Mouse (Mus musculus) forebrain, embryonic 11.5 days (tissue): ENCODE data around the gene Tat. TPM values are rescaled to one million over a fixed set of nuclear protein-coding genes. Genes with fewer than 3 reads are reported as not detected.

Experiments
- ATAC-seq: fragments of 200-750 bp; cut with Nextera tagmentation; replicated peaks from 2 replicates; pipeline ENCODE4 v1.8.0; 2017; ENCODE audit warnings: moderate TSS enrichment; ENCODE audit not compliant: low FRiP score
- DNase-seq: peaks from one replicate; pipeline ENCODE4 v3.0.0-alpha.2; 2017; ENCODE audit warnings: low spot score
- H3K27ac ChIP-seq: fragments of 300-500 bp; sonication (generic); 2 replicates; pipeline ENCODE4 v1.5.1; 2014; ENCODE audit warnings: low read depth, low read length
- H3K27me3 ChIP-seq: fragments of 300-500 bp; sonication (generic); 2 replicates; pipeline ENCODE4 v1.6.1; 2014; ENCODE audit warnings: mild to moderate bottlenecking, low read length, mixed read lengths; ENCODE audit not compliant: control insufficient read depth, insufficient read depth
- H3K36me3 ChIP-seq: fragments of 300-500 bp; sonication (generic); 2 replicates; pipeline ENCODE4 v1.6.1; 2014; ENCODE audit warnings: mild to moderate bottlenecking, low read length, moderate library complexity, mixed read lengths; ENCODE audit not compliant: control insufficient read depth, insufficient read depth
- H3K4me1 ChIP-seq: fragments of 300-500 bp; sonication (generic); replicated peaks from 2 replicates; pipeline ENCODE4 v1.6.1; 2014; ENCODE audit warnings: low read length, mixed read lengths; ENCODE audit not compliant: control insufficient read depth, insufficient read depth
- H3K4me2 ChIP-seq: fragments of 300-500 bp; sonication (generic); 2 replicates; pipeline ENCODE4 v1.6.1; 2014; ENCODE audit warnings: low read depth, mild to moderate bottlenecking, low read length, moderate library complexity, mixed read lengths; ENCODE audit not compliant: severe bottlenecking
- H3K4me3 ChIP-seq: fragments of 300-500 bp; sonication (generic); 2 replicates; pipeline ENCODE4 v1.5.1; 2014; ENCODE audit warnings: low read depth, low read length
- H3K9ac ChIP-seq: fragments of 300-500 bp; sonication (generic); 2 replicates; pipeline ENCODE4 v1.6.1; 2014; ENCODE audit warnings: low read length
- H3K9me3 ChIP-seq: fragments of 300-500 bp; sonication (generic); 2 replicates; pipeline ENCODE4 v1.6.1; 2016; ENCODE audit warnings: low read length, mixed read lengths; ENCODE audit not compliant: control insufficient read depth
- WGBS: fragments of 180-500 bp; shearing (Covaris S2); extraction: QIAGEN DNeasy Blood & Tissue Kit; methylation state at CpG from one replicate; pipeline ENCODE4 v1.1.7; 2014; 5-methylcytosine and 5-hydroxymethylcytosine counted together
- polyA plus RNA-seq: library from polyadenylated mRNA; unstranded; fragments of >200 nt; fragmentation: Nextera tagmentation; extraction: Ambion mirVana; gene quantifications from 2 replicates; pipeline ENCODE4 v1.2.1, GENCODE M21; 2014

The Tat gene
- polyA plus RNA-seq, 1 experiment from 2014 or later: not detected

DNA sequence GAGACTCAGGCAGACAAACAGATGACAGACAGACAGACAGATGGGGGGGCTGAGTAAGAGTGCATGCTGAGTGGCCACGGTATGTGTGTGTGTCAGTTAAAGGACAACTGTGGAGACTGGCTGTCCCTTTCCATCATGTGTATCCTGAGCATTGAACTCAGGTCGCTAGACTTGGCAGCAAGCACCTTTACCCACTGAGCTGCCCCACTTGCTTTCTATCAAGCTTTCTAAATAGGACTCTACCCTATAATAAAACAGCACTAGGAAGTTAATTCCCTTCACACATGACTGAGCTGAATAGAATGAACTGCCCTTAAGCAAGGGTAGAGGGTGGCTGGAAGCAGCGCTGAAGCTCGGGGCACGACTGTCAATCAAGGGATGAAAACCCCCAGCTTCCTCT is 1.9 kb downstream of the Tat start:
- Histone ChIP-seq H3K4me2 (no peak overlapping the region), H3K4me3 (no peak overlapping the region), H3K9ac (no peak overlapping the region), H3K27me3 (no peaks in the 10 kb centered on the region), H3K9me3 (no peaks in the 10 kb centered on the region), H3K4me1 (no peaks in the 10 kb centered on the region), H3K27ac (no peak overlapping the region), H3K36me3 (no peaks in the 10 kb centered on the region)
- DNase-seq (no peak), ATAC-seq (no peak)
- 75% methylated on average over 5 of the region's 5 CpGs for WGBS

DNA sequence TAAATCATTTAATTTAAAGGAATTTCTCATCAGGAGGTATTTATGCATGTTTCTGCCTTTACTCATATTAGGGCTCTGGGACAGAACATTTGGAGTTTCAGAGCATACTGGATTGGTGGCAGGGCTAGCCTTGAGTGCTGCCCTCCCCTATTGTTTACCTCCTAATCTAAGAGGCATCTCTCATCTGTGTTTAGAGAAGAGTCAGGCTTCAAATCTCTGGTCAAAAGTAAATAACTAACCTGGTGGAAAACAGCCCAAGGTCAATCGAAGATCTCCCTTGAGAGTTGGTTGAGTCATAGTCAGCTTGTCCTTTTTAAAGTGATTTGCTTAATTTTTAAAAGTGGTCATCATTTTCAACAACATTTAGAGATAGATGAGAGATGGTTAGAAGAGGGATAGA is 2.7 kb downstream of the Tat start:
- 82% methylated on average over 1 of the region's 1 CpGs for WGBS
- DNase-seq: no peak
- no peaks in the 10 kb centered on the region for H3K27me3 ChIP-seq
- H3K27ac ChIP-seq: no peak overlapping the region
- H3K4me1 ChIP-seq: no peaks in the 10 kb centered on the region
- H3K36me3 ChIP-seq: no peaks in the 10 kb centered on the region
- H3K4me2 ChIP-seq: no peak overlapping the region
- no peak overlapping the region for H3K9ac ChIP-seq
- H3K4me3 ChIP-seq: no peak overlapping the region
- ATAC-seq: no peak
- no peaks in the 10 kb centered on the region for H3K9me3 ChIP-seq

DNA sequence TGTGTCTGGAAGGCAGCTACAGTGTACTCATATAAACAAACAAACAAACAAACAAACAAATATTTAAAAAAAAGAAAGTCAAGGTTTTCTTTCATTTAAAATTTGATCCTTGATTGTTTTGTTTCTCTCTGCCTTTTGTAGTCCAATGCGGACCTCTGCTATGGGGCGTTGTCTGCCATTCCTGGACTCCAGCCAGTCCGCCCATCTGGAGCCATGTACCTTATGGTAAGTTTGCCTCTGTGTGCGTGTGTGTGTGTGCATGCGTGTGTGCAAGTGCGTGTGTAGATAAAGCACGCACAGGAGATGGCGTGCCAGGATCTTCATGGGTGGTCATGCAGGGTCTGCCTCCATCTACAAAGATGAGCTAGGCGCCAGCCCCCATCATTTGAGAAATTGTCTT is 7.1 kb downstream of the Tat start:
- Histone ChIP-seq H3K27ac (no peak overlapping the region), H3K9me3 (no peaks in the 10 kb centered on the region), H3K4me3 (no peak overlapping the region), H3K36me3 (no peaks in the 10 kb centered on the region), H3K27me3 (no peaks in the 10 kb centered on the region), H3K9ac (no peak overlapping the region), H3K4me2 (no peak overlapping the region), H3K4me1 (no peaks in the 10 kb centered on the region)
- DNase-seq (no peak), ATAC-seq (no peak)
- 94% methylated on average over 9 of the region's 9 CpGs for WGBS

DNA sequence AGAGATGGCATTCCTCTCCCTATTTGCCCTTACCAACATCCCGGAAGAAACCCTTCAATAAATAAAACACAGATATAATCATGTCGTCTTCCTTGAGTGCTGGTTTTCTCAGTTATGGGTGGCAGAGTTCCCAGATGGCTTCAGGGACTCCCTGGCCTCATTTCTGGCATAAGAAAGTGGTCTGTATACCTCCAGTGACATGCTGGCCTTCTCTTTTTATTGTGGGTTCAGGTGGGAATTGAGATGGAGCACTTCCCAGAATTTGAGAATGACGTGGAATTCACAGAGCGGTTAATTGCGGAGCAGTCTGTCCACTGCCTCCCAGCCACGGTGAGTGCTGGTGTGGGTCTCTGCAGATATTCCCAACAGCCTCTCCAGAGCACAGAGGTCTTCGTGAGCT is 7.8 kb downstream of the Tat start:
- WGBS: 84% methylated on average over 7 of the region's 7 CpGs
- DNase-seq (no peak), ATAC-seq (no peak)

DNA sequence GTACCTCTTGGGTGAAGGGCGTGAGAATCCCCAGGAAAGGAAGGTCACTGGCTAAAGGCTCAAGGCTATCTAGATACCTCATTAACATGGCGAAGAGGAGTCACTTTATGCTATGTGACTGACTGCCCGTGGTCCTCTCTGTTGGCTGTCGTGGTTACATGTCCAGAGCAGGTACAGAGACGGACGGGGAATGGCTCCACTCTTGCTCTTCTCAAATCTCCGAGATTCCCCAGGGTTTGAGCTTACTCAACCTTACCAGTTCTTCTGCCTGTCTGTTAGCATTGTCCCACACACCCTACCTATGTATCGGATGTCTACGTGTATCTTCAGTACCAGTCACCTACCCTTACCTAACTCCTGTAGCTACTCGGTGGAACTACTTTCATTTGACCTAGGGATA is 9.7 kb downstream of the Tat start:
- no peak overlapping the region for H3K4me3 ChIP-seq
- DNase-seq: no peak
- no peak overlapping the region for H3K4me2 ChIP-seq
- no peaks in the 10 kb centered on the region for H3K27me3 ChIP-seq
- 88% methylated on average over 10 of the region's 10 CpGs for WGBS
- no peaks in the 10 kb centered on the region for H3K9me3 ChIP-seq
- no peak for ATAC-seq
- H3K36me3 ChIP-seq: no peaks in the 10 kb centered on the region
- H3K27ac ChIP-seq: no peak overlapping the region
- no peaks in the 10 kb centered on the region for H3K4me1 ChIP-seq
- H3K9ac ChIP-seq: no peak overlapping the region

More for the DNA sequence above, 7.8 kb downstream of the Tat start:
- no peak overlapping the region for H3K4me2 ChIP-seq
- H3K4me3 ChIP-seq: no peak overlapping the region
- H3K4me1 ChIP-seq: no peaks in the 10 kb centered on the region
- H3K36me3 ChIP-seq: no peaks in the 10 kb centered on the region
- no peaks in the 10 kb centered on the region for H3K27me3 ChIP-seq
- H3K9me3 ChIP-seq: no peaks in the 10 kb centered on the region
- H3K27ac ChIP-seq: no peak overlapping the region
- no peak overlapping the region for H3K9ac ChIP-seq

DNA sequence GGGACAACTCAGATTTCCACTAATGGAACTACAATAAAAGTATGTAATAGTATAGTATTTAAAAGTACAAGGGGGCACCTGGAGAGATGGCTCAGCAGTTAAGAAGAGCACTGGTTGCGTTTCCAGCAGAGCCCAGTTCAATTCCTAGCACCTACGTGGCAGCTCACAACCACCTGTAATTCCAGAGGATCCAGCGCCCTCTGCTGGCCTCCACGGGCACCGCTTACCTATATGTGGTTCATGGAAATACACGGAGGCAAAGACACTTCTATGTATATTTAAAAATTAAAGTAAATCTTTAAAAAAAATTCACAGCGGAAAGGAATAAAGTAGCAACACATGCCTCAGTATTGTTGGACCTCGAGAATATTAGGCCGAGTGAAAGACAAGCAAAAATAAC is 12.7 kb downstream of the Tat start:
- no peak for ATAC-seq
- H3K4me1 ChIP-seq: no peaks in the 10 kb centered on the region
- H3K4me2 ChIP-seq: no peak overlapping the region
- H3K36me3 ChIP-seq: no peaks in the 10 kb centered on the region
- DNase-seq: peak; percentile 65
- no peaks in the 10 kb centered on the region for H3K27me3 ChIP-seq
- H3K27ac ChIP-seq: no peak overlapping the region
- H3K9me3 ChIP-seq: no peaks in the 10 kb centered on the region
- no peak overlapping the region for H3K9ac ChIP-seq
- 33% methylated on average over 9 of the region's 9 CpGs for WGBS
- no peak overlapping the region for H3K4me3 ChIP-seq

DNA sequence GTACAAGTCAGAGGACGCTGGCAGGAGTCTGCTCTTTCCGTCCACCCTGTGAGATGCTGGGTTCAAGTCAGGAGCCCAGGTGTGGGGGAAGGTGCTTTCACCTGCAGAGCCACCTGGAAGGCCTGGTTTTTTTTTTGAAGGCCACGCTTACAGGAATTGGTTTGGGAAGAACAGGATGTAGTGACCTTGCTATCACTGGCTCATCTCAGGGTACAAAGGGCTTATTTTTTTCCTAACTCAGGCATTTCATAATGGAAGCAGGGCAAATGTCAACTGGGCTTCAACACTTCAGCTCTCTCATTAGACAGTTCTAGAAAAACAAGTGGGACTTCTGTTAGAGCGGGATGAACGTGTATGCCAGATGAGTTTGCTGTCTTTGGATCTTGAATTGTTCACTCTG is 14.1 kb downstream of the Tat start:
- no peaks in the 10 kb centered on the region for H3K27me3 ChIP-seq

DNA sequence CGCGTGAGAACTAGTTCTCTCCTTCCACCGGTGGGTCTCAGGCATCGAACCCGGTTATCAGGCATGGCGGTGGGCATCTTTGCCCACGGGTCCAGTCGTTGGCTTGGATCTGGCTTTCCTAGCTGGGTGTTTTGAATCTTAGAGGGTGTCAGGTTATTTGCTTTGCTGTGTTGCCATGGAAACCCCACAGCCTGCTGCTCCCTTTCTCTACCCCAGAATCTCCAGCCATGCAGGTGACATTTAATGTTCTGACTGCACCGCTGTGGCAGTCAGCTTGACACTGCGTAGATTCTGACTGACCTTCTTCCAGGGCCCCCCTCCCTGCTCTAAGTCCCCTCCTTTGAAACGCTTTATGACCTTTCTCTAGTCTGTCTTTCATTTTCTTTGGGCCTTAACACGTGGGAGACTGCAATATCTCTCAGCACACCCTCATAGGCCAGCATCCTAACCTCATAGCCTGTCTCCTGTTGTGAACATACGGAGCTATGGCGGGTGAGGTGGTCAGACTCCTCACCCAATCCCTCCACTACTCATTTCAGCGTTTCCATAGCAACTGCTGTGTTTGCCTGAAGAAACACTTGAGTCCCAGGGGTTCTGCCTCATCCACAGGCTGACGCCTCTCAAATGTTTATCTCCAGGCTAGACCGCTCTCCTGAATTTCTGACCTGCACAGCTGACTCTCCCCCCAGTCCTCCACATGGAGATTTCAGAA is 16.2 kb downstream of the Tat start:
- no peak overlapping the region for H3K27ac ChIP-seq
- 70% methylated on average over 17 of the region's 17 CpGs for WGBS
- H3K4me2 ChIP-seq: no peak overlapping the region
- DNase-seq (no peak), ATAC-seq (no peak)
- no peaks in the 10 kb centered on the region for H3K36me3 ChIP-seq
- no peak overlapping the region for H3K4me3 ChIP-seq
- H3K9me3 ChIP-seq: no peaks in the 10 kb centered on the region
- no peaks in the 10 kb centered on the region for H3K27me3 ChIP-seq
- no peak overlapping the region for H3K9ac ChIP-seq
- H3K4me1 ChIP-seq: no peaks in the 10 kb centered on the region

More for the DNA sequence above, 14.1 kb downstream of the Tat start:
- Histone ChIP-seq H3K27ac (no peak overlapping the region), H3K9ac (no peak overlapping the region), H3K36me3 (no peaks in the 10 kb centered on the region), H3K4me1 (no peaks in the 10 kb centered on the region), H3K9me3 (no peaks in the 10 kb centered on the region), H3K4me2 (no peak overlapping the region), H3K4me3 (no peak overlapping the region)
- WGBS: 88% methylated on average over 5 of the region's 5 CpGs
- ATAC-seq (no peak), DNase-seq (no peak)

DNA sequence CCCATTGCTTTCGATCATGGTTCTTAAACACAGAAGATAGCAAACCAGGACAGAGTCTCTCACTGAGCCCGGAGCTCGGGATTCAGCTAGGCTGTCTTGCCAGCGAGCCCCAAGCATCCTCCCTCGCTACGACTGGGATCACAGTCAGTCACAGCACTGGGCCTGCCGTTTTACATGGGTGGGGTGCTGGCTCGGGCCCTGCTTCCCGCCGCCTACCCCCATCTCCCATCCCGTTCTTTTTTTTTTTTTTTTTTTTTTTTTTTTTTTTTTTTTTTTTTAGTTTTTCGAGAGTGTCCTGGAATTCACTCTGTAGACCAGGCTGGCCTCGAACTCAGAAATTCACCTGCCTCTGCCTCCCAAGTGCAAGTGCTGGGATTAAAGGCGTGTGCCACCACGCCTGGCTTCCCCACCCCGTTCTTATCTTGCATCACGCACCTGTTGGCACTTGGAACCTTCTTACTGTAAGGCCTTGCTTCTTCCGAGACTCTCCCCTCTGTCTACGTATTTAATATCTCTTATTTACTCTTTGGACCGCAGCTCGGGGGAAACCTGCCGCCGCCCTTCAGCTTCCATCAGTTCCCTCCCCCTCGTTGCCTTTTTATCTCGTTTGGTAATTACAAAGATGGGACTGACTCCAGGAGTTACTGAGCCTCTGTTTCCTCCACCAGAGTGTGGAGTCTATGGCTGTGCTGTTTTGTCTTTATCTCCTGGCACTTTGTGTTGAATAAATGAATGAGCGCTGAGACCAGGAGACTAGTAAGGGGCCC is 18.2 kb downstream of the Tat start:
- H3K4me2 ChIP-seq: no peak overlapping the region
- no peaks in the 10 kb centered on the region for H3K36me3 ChIP-seq
- 90% methylated on average over 26 of the region's 26 CpGs for WGBS
- no peak overlapping the region for H3K27ac ChIP-seq
- no peaks in the 10 kb centered on the region for H3K4me1 ChIP-seq
- DNase-seq: no peak
- H3K9me3 ChIP-seq: no peaks in the 10 kb centered on the region
- H3K27me3 ChIP-seq: no peaks in the 10 kb centered on the region
- no peak for ATAC-seq
- no peak overlapping the region; the same call in 1 of the 2 replicates for H3K9ac ChIP-seq
- H3K4me3 ChIP-seq: no peak overlapping the region
